Mouse (Mus musculus): ENCODE measurements around the gene Plac1.

- no peak for TF ChIP-seq CTCF (IDR thresholded peaks at IDR 0.05; ENCODE audit: borderline replicate concordance, insufficient read depth, low read depth, low read length)
- TF ChIP-seq POLR2A (IDR thresholded peaks at IDR 0.05; ENCODE audit: borderline replicate concordance, insufficient read depth, low read length), result no peak
Measured at GRCm38 (mm10) chrX:53214557-53215229, 25.2 kb downstream of the Plac1 start.
